Mouse (Mus musculus) spleen, postnatal 10 days (tissue): ENCODE data around the gene Defa37.
"Not testable (repeated sequence)": the region's sequence is repeated elsewhere in the genome, so short reads cannot be mapped to it uniquely, and the experiment has no call there.

ENCODE experiments used
- DNase-seq, 2 experiments: peaks; one replicate each; pipeline ENCODE4 v3.0.0; 2021 to 2022; ENCODE audit warnings: low spot score in 2 of 2

Gene Defa37

DNA sequence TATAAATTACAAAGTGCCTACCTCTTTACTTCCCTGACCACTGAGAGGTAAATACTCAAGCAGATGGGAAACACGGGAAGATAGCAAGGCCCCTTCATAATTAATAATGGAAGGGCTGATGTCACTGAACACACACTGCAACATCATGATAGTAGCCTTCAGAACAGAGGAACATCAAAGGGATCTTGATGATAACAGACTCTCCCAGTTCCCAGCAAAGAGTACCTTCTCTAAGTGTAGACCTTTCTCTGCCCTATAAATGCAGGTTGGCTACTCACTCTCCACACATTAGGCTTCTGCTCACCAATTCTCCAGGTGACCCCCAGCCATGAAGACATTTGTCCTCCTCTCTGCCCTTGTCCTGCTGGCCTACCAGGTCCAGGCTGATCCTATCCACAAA lies at the start of gene Defa37:
Gene Defa37 (plus strand): TSS at position 301 of the 400 bp plus-strand sequence.
- not testable (repeated sequence) for DNase-seq

DNA sequence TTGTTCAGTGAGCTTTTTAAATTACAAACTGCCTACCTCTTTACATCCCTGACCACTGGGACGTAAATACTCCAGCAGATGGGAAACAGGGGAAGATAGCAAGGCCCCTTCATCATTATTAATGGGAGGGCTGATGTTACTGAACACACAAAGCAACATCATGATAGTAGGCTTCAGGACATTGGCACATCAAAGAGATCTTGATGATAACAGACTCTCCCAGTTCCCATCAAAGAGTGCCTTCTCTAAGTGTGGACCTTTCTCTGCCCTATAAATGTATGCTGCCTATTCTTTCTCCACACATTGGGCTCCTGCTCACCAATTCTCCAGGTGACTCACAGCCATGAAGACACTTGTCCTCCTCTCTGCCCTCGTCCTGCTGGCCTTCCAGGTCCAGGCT lies 36.5 kb upstream of the Defa37 start, which contains the start of gene Defa32:
Gene Defa32 (plus strand): TSS at position 301 of the 400 bp plus-strand sequence.
- DNase-seq, result not testable (repeated sequence)

DNA sequence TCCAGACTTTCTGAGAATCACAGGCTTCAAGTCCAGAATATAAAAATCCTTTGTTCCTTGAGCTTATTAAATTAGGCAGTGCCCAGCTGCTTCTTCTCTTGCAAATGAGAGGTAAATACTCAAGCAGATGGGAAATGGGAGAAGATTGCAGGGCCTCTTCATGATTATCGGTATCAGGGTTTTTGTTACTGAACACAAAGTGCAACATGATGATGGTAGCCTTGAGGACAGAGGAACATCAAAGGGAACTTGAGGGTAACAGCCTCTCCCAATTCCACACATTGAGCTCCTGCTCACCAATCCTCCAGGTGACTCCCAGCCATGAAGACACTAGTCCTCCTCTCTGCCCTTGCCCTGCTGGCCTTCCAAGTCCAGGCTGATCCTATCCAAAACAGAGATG lies 17.5 kb downstream of the Defa37 start, which contains the start of gene Defa28:
Gene Defa28 (plus strand): TSS at position 301 of the 400 bp plus-strand sequence.
- not testable (repeated sequence) for DNase-seq

DNA sequence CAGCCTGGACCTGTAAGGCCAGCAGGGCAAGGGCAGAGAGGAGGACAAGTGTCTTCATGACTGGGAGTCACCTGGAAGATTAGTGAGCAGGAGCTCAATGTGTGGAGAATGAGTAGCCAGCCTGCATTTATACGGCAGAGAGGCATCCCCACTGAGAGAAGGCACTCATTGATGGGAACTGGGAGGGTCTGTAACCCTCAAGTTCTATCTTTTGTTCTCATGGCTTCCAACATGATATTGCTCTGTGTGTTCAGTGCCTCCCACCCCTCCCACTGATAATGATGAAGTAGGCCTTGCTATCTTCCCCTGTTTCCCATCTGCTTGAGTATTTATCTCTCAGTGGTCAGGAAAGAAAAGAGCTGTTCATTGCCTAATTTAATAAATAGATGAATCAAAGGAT lies 29.2 kb downstream of the Defa37 start, which contains the start of gene Gm7861:
Gene Gm7861 (minus strand): TSS at position 101 of the 400 bp plus-strand sequence.
- DNase-seq, result not testable (repeated sequence)
